Mouse (Mus musculus) ES-Bruce4 (cell line): ENCODE measurements around the gene Cadm3. TPM values are rescaled to one million over a fixed set of nuclear protein-coding genes. Genes with fewer than 3 reads are reported as not detected.

Source experiments
- H3K27ac ChIP-seq: 2 replicates; pipeline ENCODE4 v1.5.1; 2012; ENCODE audit warnings: low read length, inconsistent platforms; ENCODE audit not compliant: insufficient read depth
- H3K27me3 ChIP-seq: 2 replicates; pipeline ENCODE4 v1.6.1; 2012; ENCODE audit warnings: mild to moderate bottlenecking, low read length, inconsistent platforms; ENCODE audit not compliant: control insufficient read depth, poor library complexity, insufficient read depth, severe bottlenecking
- H3K36me3 ChIP-seq: 2 replicates; pipeline ENCODE4 v1.6.1; 2012; ENCODE audit warnings: inconsistent platforms, mild to moderate bottlenecking, low read length, moderate library complexity; ENCODE audit not compliant: control insufficient read depth, poor library complexity, insufficient read depth, severe bottlenecking
- H3K4me1 ChIP-seq: one replicate; pipeline ENCODE4 v1.8.1; 2011; ENCODE audit warnings: low read length; ENCODE audit not compliant: control insufficient read depth, insufficient read depth
- H3K4me3 ChIP-seq: 2 replicates; pipeline ENCODE4 v1.5.1; 2011; ENCODE audit warnings: low read depth, mild to moderate bottlenecking, low read length
- H3K9ac ChIP-seq: 2 replicates; pipeline ENCODE4 v1.6.1; 2012; ENCODE audit warnings: low read depth, mild to moderate bottlenecking, inconsistent platforms; ENCODE audit not compliant: poor library complexity, severe bottlenecking
- H3K9me3 ChIP-seq: replicated peaks from 2 replicates; pipeline ENCODE4 v1.6.1; 2012; ENCODE audit warnings: mild to moderate bottlenecking, low read length, inconsistent platforms; ENCODE audit not compliant: control insufficient read depth, poor library complexity, insufficient read depth, severe bottlenecking
- CTCF ChIP-seq: IDR thresholded peaks from one replicate; pipeline ENCODE4 v1.8.1; 2011; ENCODE audit warnings: low read depth, low read length
- EP300 ChIP-seq: IDR thresholded peaks from 2 replicates; pipeline ENCODE4 v1.6.1; 2011; ENCODE audit warnings: low read depth, low read length; ENCODE audit not compliant: insufficient read depth
- POLR2A ChIP-seq: IDR thresholded peaks from one replicate; pipeline ENCODE4 v1.8.1; 2011; ENCODE audit warnings: low read length; ENCODE audit not compliant: insufficient read depth
- polyA plus RNA-seq: library from polyadenylated mRNA; stranded (reverse); fragments of >200 nt; gene quantifications from 2 replicates; pipeline ENCODE4 v1.2.4, GENCODE M21; 2011; ENCODE audit warnings: low read depth; ENCODE audit not compliant: missing spikeins, insufficient read depth, insufficient read length

The Cadm3 gene
- polyA plus RNA-seq = 0.44 and 0.70 TPM in 2 replicates

DNA sequence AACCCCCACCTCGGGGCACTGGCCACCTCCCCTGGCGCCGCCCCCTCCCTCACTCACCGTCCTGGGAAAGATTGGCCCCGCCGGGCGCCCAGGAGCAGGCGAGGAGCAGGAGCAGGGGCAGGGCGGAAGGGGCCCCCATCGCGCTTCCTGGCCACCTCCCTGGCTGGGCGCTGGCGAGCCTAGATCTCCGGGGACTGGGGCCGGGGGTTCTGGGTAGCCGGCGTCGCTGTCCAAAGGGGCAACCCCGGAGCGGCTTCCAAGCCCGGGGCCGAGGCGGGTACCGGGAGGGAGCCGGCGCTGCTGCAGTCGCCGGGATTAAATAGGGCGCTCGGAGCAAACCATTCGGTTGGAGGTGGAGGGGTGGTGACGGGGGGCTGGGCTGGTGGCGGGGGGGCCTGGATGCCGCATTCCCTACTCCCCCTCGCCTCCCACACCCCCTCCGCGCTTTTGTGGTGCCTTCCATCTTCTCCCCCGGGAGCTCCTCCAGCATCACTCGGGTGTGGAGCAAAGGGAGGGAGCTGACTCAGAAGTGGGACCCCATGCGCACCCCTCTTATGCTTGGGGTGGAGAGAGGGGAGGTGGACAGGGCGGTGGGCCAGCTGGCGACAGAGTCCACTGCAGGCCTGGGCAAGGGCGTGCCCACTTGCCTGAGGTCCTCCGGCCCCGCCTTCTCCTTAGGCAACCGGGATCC is at the start of gene Cadm3:
Gene Cadm3 (minus strand): TSS at position 340 of the 691 bp plus-strand sequence.
- H3K9ac ChIP-seq = peak within 1 kb of the TSS; percentile 44
- no peaks in the 10 kb centered on the region for H3K4me1 ChIP-seq
- H3K27ac ChIP-seq = no peak within 1 kb of the TSS
- H3K4me3 ChIP-seq = peak within 1 kb of the TSS; percentile 88
- TF ChIP-seq EP300 (no peak), CTCF (no peak), POLR2A (no peak)
- no peaks in the 10 kb centered on the region for H3K9me3 ChIP-seq
- H3K36me3 ChIP-seq = no peaks in the 10 kb centered on the region
- peaks cover 8% of the 10 kb centered on the region for H3K27me3 ChIP-seq

DNA sequence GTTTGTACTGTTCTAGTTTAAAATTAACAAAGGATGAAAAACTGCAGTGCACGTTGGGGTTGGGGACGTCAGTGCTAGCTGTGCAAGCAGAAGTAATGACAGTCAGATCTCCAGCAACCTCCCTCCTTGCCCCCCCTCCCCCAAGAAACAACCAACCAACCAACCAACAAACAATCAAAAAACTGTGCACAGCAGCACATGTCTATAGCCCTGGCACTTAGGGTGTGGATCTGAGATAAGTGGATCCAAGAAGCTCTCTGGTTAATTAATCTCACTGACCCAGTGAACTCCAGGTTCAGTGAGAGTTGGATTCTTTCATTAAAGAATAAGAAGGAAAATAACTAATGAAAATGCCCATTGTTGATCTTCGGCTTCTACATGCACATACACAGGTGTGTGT is 47.1 kb upstream of the Cadm3 start:
- Histone ChIP-seq H3K27me3 (no peaks in the 10 kb centered on the region), H3K4me3 (no peak overlapping the region), H3K36me3 (no peaks in the 10 kb centered on the region), H3K27ac (no peak overlapping the region), H3K9me3 (peaks cover 6% of the 10 kb centered on the region; the same call in 1 of the 2 replicates), H3K9ac (no peak overlapping the region), H3K4me1 (no peaks in the 10 kb centered on the region)
- no peak for TF ChIP-seq EP300
- TF ChIP-seq POLR2A = no peak
- no peak for TF ChIP-seq CTCF

DNA sequence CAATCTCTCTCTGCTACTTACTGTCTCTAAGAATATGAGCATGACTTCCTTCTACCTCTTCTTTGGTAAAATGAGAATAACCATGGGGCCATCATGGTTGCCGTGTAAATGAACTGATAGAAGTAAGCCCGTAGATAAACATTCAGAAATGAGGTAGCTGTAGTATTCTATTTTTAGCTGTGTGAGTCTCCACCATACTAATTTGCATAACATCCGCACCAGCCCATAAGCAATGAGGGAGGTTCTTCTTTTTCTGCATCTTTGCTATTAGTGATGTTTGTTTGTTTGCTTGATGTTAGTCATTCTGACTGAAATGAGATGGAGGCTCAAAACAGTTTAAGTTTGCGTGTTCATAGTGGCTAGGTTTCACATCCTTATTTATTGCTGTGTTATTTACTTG is 44.4 kb upstream of the Cadm3 start:
- Histone ChIP-seq H3K27ac (no peak overlapping the region), H3K9ac (no peak overlapping the region), H3K4me1 (no peaks in the 10 kb centered on the region), H3K36me3 (no peaks in the 10 kb centered on the region), H3K4me3 (no peak overlapping the region), H3K9me3 (0 out of 2 replicates have a peak, but pooled peaks cover 2% of the 10 kb centered on the region), H3K27me3 (no peaks in the 10 kb centered on the region)
- no peak for TF ChIP-seq EP300
- no peak for TF ChIP-seq POLR2A

DNA sequence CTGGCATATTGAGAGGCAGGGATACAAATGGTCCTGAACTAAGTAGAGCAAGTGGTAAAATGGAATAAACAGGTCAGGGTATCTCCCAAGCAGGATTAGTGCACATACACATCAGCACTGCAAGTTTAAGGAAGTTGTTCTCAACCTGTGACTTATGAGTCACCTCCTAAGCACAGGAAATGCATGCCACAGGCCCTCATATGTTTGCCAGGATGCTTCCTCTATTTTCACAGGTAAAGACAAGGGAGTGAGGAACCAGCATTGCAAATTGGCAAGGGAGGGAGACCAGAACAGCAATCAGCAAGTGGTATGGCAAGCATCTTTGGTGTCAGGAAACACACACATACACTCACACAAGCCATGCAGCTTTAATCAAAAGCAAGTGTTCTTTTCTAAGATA is 41.6 kb upstream of the Cadm3 start:
- no peak overlapping the region for H3K9ac ChIP-seq
- no peaks in the 10 kb centered on the region for H3K36me3 ChIP-seq
- no peaks in the 10 kb centered on the region for H3K9me3 ChIP-seq
- no peaks in the 10 kb centered on the region for H3K27me3 ChIP-seq
- H3K4me1 ChIP-seq = no peaks in the 10 kb centered on the region
- TF ChIP-seq POLR2A (no peak), CTCF (no peak), EP300 (no peak)
- no peak overlapping the region for H3K4me3 ChIP-seq
- no peak overlapping the region for H3K27ac ChIP-seq

DNA sequence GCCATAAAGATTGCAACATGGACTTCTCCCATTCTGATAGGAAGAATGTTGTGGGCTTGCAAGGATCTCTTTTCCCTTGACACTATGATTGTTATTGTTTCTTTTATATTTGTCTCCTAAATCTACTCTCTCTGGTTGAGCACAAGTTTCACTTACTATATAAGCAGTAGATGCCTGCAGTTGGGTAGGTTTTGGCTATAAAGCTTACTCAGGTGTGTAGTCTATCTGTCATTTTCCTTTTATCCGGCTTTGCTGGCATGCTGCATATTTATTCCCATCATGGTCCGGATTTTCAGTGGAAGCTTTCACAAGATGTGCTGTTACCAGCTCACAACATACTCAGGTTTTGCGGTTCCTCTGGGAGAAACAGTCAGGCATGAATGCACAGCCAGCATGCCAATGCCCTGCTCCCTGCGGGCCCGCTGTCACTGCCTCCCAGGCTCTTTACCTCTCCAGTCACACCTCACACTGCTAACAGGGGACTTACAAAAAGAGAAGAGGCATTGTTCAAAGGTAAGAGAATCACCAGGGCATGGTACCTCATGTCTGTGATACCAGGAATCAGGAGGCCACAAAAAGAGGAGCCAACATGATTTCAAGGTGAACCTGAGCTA is 37.3 kb upstream of the Cadm3 start:
- Histone ChIP-seq H3K27me3 (no peaks in the 10 kb centered on the region), H3K4me3 (no peak overlapping the region), H3K27ac (no peak overlapping the region), H3K9me3 (no peaks in the 10 kb centered on the region), H3K4me1 (no peaks in the 10 kb centered on the region), H3K36me3 (no peaks in the 10 kb centered on the region), H3K9ac (no peak overlapping the region)
- no peak for TF ChIP-seq CTCF
- no peak for TF ChIP-seq EP300
- no peak for TF ChIP-seq POLR2A

DNA sequence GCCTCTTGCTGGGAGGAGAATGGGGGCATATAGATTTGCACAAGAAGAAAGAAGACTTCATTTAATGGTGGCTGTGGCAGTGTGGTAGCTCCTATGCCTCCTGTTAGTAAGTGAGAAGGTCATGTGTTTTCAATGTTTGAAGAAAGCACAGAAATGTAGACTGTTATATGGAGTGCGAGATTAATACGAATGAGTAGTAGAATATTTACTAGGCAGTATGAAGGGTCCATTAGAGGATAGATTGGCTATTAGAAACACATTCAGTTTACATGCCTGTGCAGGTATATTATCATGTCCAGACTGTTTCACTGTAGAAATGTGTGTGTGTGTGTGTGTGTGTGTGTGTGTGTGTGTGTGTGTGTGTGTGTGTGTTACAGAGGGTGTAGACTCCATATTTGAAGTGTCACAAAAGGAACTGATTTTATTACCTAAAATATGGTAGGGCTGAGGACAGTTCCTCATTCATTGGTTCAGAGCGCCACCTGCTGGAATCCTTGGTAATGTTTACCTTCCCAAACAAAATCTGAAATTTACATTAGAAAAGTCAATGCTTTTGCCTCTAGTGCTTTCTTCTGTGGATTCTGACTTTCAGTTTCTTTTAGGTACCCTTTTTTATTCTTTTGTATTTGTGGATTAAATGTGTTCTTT is 31.0 kb upstream of the Cadm3 start:
- H3K27me3 ChIP-seq = no peaks in the 10 kb centered on the region; the same call in 1 of the 2 replicates
- no peak overlapping the region for H3K9ac ChIP-seq
- no peaks in the 10 kb centered on the region for H3K4me1 ChIP-seq
- no peaks in the 10 kb centered on the region for H3K9me3 ChIP-seq
- TF ChIP-seq POLR2A (no peak), CTCF (peak; percentile 6)
- H3K27ac ChIP-seq = no peak overlapping the region
- H3K4me3 ChIP-seq = no peak overlapping the region
- no peaks in the 10 kb centered on the region for H3K36me3 ChIP-seq
